Mouse (Mus musculus): ENCODE data around the gene Mad1l1. TPM values are rescaled to one million over a fixed set of nuclear protein-coding genes. Genes with fewer than 3 reads are reported as not detected.

The Mad1l1 gene
- polyA plus RNA-seq, 1 experiment = 51.5 TPM

- Histone ChIP-seq H3K36me3 (ENCODE audit: control insufficient read depth, insufficient read depth) (no peaks in the 10 kb centered on the region), H3ac (ENCODE audit: control insufficient read depth, insufficient read length, low read depth) (no peak overlapping the region), H3K79me3 (ENCODE audit: low read depth) (no peaks in the 10 kb centered on the region), H3K4me3 (ENCODE audit: insufficient read depth, poor library complexity, severe bottlenecking) (no peak overlapping the region), H3K27me3 (ENCODE audit: control insufficient read depth, insufficient read depth, insufficient read length) (no peaks in the 10 kb centered on the region), H3K79me2 (ENCODE audit: control insufficient read depth, insufficient read depth) (peaks cover 9% of the 10 kb centered on the region)
- TF ChIP-seq MAX (IDR thresholded peaks at IDR 0.05) (no peak), USF1 (IDR thresholded peaks at IDR 0.05; ENCODE audit: low read depth) (no peak), CTCF (IDR thresholded peaks at IDR 0.05; ENCODE audit: control insufficient read depth, insufficient read depth, insufficient read length) (no peak), FOSL1 (IDR thresholded peaks at IDR 0.05; ENCODE audit: insufficient read depth, low read length, poor library complexity, severe bottlenecking) (no peak), MYOD1 (IDR thresholded peaks at IDR 0.05; ENCODE audit: control insufficient read depth, insufficient read length, low read depth) (no peak), MYOG (IDR thresholded peaks at IDR 0.05; ENCODE audit: control insufficient read depth, extremely low read depth, insufficient read length) (no peak), CEBPB (IDR thresholded peaks at IDR 0.05; ENCODE audit: low read depth) (no peak)
These were observed 143.8 kb downstream of the Mad1l1 start for GRCm38 (mm10) chr5:140177582-140177981.

- Histone ChIP-seq H3K27me3 (ENCODE audit: control insufficient read depth, insufficient read depth, insufficient read length) (no peaks in the 10 kb centered on the region), H3ac (ENCODE audit: control insufficient read depth, insufficient read length, low read depth) (no peak overlapping the region), H3K79me3 (ENCODE audit: low read depth) (no peaks in the 10 kb centered on the region), H3K4me3 (ENCODE audit: insufficient read depth, poor library complexity, severe bottlenecking) (no peak overlapping the region), H3K36me3 (ENCODE audit: control insufficient read depth, insufficient read depth) (no peaks in the 10 kb centered on the region), H3K79me2 (ENCODE audit: control insufficient read depth, insufficient read depth) (peaks cover 9% of the 10 kb centered on the region)
- TF ChIP-seq MAX (IDR thresholded peaks at IDR 0.05) (no peak), MYOG (IDR thresholded peaks at IDR 0.05; ENCODE audit: control insufficient read depth, extremely low read depth, insufficient read length) (no peak), MYOD1 (IDR thresholded peaks at IDR 0.05; ENCODE audit: control insufficient read depth, insufficient read length, low read depth) (no peak), CTCF (IDR thresholded peaks at IDR 0.05; ENCODE audit: control insufficient read depth, insufficient read depth, insufficient read length) (no peak), CEBPB (IDR thresholded peaks at IDR 0.05; ENCODE audit: low read depth) (no peak), USF1 (IDR thresholded peaks at IDR 0.05; ENCODE audit: low read depth) (no peak), FOSL1 (IDR thresholded peaks at IDR 0.05; ENCODE audit: insufficient read depth, low read length, poor library complexity, severe bottlenecking) (no peak)
These were observed 145.0 kb downstream of the Mad1l1 start for GRCm38 (mm10) chr5:140176370-140176769.

GRCm38 (mm10) chr5:140174814-140175490, 146.4 kb downstream of the Mad1l1 start:
- no peaks in the 10 kb centered on the region for H3K36me3 ChIP-seq (ENCODE audit: control insufficient read depth, insufficient read depth)
- H3K79me2 ChIP-seq (ENCODE audit: control insufficient read depth, insufficient read depth) = peaks cover 9% of the 10 kb centered on the region
- H3K79me3 ChIP-seq (ENCODE audit: low read depth) = peaks cover 1% of the 10 kb centered on the region
- no peaks in the 10 kb centered on the region for H3K27me3 ChIP-seq (ENCODE audit: control insufficient read depth, insufficient read depth, insufficient read length)
- no peak overlapping the region for H3K4me3 ChIP-seq (ENCODE audit: insufficient read depth, poor library complexity, severe bottlenecking)
- no peak overlapping the region for H3ac ChIP-seq (ENCODE audit: control insufficient read depth, insufficient read length, low read depth)
- TF ChIP-seq MYOD1 (IDR thresholded peaks at IDR 0.05; ENCODE audit: control insufficient read depth, insufficient read length, low read depth) (peak; percentile 26), CTCF (IDR thresholded peaks at IDR 0.05; ENCODE audit: control insufficient read depth, insufficient read depth, insufficient read length) (no peak)

GRCm38 (mm10) chr5:140174066-140174465, 147.3 kb downstream of the Mad1l1 start:
- peaks cover 1% of the 10 kb centered on the region for H3K79me3 ChIP-seq (ENCODE audit: low read depth)
- no peaks in the 10 kb centered on the region for H3K36me3 ChIP-seq (ENCODE audit: control insufficient read depth, insufficient read depth)
- H3K79me2 ChIP-seq (ENCODE audit: control insufficient read depth, insufficient read depth) = peaks cover 9% of the 10 kb centered on the region
- H3ac ChIP-seq (ENCODE audit: control insufficient read depth, insufficient read length, low read depth) = no peak overlapping the region
- H3K27me3 ChIP-seq (ENCODE audit: control insufficient read depth, insufficient read depth, insufficient read length) = no peaks in the 10 kb centered on the region
- no peak overlapping the region for H3K4me3 ChIP-seq (ENCODE audit: insufficient read depth, poor library complexity, severe bottlenecking)
- no peak for TF ChIP-seq MYOD1 (IDR thresholded peaks at IDR 0.05; ENCODE audit: control insufficient read depth, insufficient read length, low read depth)
- TF ChIP-seq CTCF (IDR thresholded peaks at IDR 0.05; ENCODE audit: control insufficient read depth, insufficient read depth, insufficient read length) = no peak
- TF ChIP-seq MYOG (IDR thresholded peaks at IDR 0.05; ENCODE audit: control insufficient read depth, extremely low read depth, insufficient read length) = no peak
- TF ChIP-seq CEBPB (IDR thresholded peaks at IDR 0.05; ENCODE audit: low read depth) = no peak
- TF ChIP-seq USF1 (IDR thresholded peaks at IDR 0.05; ENCODE audit: low read depth) = no peak
- no peak for TF ChIP-seq FOSL1 (IDR thresholded peaks at IDR 0.05; ENCODE audit: insufficient read depth, low read length, poor library complexity, severe bottlenecking)
- no peak for TF ChIP-seq MAX (IDR thresholded peaks at IDR 0.05)

GRCm38 (mm10) chr5:140173181-140173580, 148.2 kb downstream of the Mad1l1 start:
- no peak overlapping the region for H3ac ChIP-seq (ENCODE audit: control insufficient read depth, insufficient read length, low read depth)
- no peak for TF ChIP-seq MYOG (IDR thresholded peaks at IDR 0.05; ENCODE audit: control insufficient read depth, extremely low read depth, insufficient read length)
- TF ChIP-seq CTCF (IDR thresholded peaks at IDR 0.05; ENCODE audit: control insufficient read depth, insufficient read depth, insufficient read length) = no peak
- no peak for TF ChIP-seq USF1 (IDR thresholded peaks at IDR 0.05; ENCODE audit: low read depth)
- TF ChIP-seq MAX (IDR thresholded peaks at IDR 0.05) = no peak
- TF ChIP-seq MYOD1 (IDR thresholded peaks at IDR 0.05; ENCODE audit: control insufficient read depth, insufficient read length, low read depth) = no peak
- TF ChIP-seq CEBPB (IDR thresholded peaks at IDR 0.05; ENCODE audit: low read depth) = no peak
- no peak for TF ChIP-seq FOSL1 (IDR thresholded peaks at IDR 0.05; ENCODE audit: insufficient read depth, low read length, poor library complexity, severe bottlenecking)
- H3K79me3 ChIP-seq (ENCODE audit: low read depth) = peaks cover 1% of the 10 kb centered on the region
- H3K36me3 ChIP-seq (ENCODE audit: control insufficient read depth, insufficient read depth) = no peaks in the 10 kb centered on the region
- H3K79me2 ChIP-seq (ENCODE audit: control insufficient read depth, insufficient read depth) = peaks cover 9% of the 10 kb centered on the region
- H3K27me3 ChIP-seq (ENCODE audit: control insufficient read depth, insufficient read depth, insufficient read length) = no peaks in the 10 kb centered on the region
- no peak overlapping the region for H3K4me3 ChIP-seq (ENCODE audit: insufficient read depth, poor library complexity, severe bottlenecking)

- no peak for TF ChIP-seq CTCF (IDR thresholded peaks at IDR 0.05; ENCODE audit: control insufficient read depth, insufficient read depth, insufficient read length)
- no peak for TF ChIP-seq FOSL1 (IDR thresholded peaks at IDR 0.05; ENCODE audit: insufficient read depth, low read length, poor library complexity, severe bottlenecking)
- no peak for TF ChIP-seq MAX (IDR thresholded peaks at IDR 0.05)
- no peak for TF ChIP-seq MYOG (IDR thresholded peaks at IDR 0.05; ENCODE audit: control insufficient read depth, extremely low read depth, insufficient read length)
- TF ChIP-seq MYOD1 (IDR thresholded peaks at IDR 0.05; ENCODE audit: control insufficient read depth, insufficient read length, low read depth) = no peak
- TF ChIP-seq CEBPB (IDR thresholded peaks at IDR 0.05; ENCODE audit: low read depth) = no peak
- Histone ChIP-seq H3K36me3 (ENCODE audit: control insufficient read depth, insufficient read depth) (no peaks in the 10 kb centered on the region), H3K4me3 (ENCODE audit: insufficient read depth, poor library complexity, severe bottlenecking) (no peak overlapping the region), H3K79me2 (ENCODE audit: control insufficient read depth, insufficient read depth) (peaks cover 9% of the 10 kb centered on the region), H3ac (ENCODE audit: control insufficient read depth, insufficient read length, low read depth) (no peak overlapping the region), H3K79me3 (ENCODE audit: low read depth) (peaks cover 1% of the 10 kb centered on the region), H3K27me3 (ENCODE audit: control insufficient read depth, insufficient read depth, insufficient read length) (no peaks in the 10 kb centered on the region)
These were observed 149.6 kb downstream of the Mad1l1 start for GRCm38 (mm10) chr5:140171710-140172109.

All from C2C12 (cell line).